Mouse (Mus musculus) granulocyte monocyte progenitor cell, adult 5-6 weeks (primary cell): ENCODE data around the gene Cybc1. TPM values are rescaled to one million over a fixed set of nuclear protein-coding genes. Genes with fewer than 3 reads are reported as not detected.
A peak's percentile ranks its signal among the peaks of the same experiment; 100 is the strongest.

ENCODE experiments used
- ATAC-seq: replicated peaks from 2 replicates; pipeline ENCODE4 v1.8.0; 2016; ENCODE audit warnings: mild to moderate bottlenecking, moderate TSS enrichment, inconsistent platforms; ENCODE audit not compliant: poor library complexity, severe bottlenecking
- total RNA-seq, 2 experiments: library from RNA; stranded (forward) in 1 of 2; stranded (reverse) in 1 of 2; fragments of 200-712, 200-1000 nt in 1 of 2; fragments of >200 nt in 1 of 2; fragmentation: Nextera tagmentation in 1 of 2; gene quantifications; 2 replicates each; pipeline ENCODE4 v1.2.3; 2014 to 2017

Gene Cybc1
- total RNA-seq (2014; fragmentation: Nextera tagmentation) (51.9 and 70.5 TPM in 2 replicates), total RNA-seq (2017) (32.9 and 54.6 TPM in 2 replicates)

GRCm38 (mm10) chr11:121229018-121229439, at the start of gene Cybc1:
TSS of gene Cybc1 (minus strand) at chr11:121229322.
- peak; percentile 77 for ATAC-seq

- ATAC-seq: peak; percentile 82
Measured at GRCm38 (mm10) chr11:121278011-121278410, 48.9 kb upstream of the Cybc1 start.

GRCm38 (mm10) chr11:121277516-121277915, 48.4 kb upstream of the Cybc1 start:
- peak; percentile 60 for ATAC-seq

GRCm38 (mm10) chr11:121261074-121261473, 32.0 kb upstream of the Cybc1 start:
- no peak for ATAC-seq

DNA sequence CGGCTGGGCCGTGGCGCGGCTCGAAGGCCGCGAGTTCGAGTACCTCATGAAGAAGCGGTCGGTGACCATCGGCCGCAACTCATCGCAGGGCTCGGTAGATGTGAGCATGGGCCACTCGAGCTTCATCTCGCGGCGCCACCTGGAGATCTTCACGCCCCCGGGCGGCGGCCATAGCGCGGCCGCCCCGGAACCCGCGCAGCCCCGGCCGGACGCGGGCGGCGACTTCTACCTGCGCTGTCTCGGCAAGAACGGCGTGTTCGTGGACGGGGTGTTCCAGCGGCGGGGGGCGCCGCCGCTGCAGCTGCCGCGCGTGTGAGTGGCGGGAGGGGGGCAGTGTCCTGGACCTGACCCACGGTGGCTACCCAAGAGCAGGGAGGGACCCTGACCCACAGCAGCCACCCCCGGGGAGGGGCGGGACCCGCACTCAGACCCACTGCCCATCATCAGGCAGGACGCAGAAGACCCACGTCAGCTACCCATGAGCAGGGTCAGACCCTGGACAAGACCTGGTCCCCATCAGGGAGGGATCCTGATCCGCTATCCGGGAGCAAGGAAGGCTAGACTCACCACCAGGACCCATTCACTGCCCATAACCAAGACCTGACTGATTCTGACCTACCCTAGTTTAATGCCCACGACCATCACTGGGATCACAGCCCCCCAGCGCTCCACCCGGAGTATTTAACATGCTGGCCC, 31.2 kb upstream of the Cybc1 start:
- ATAC-seq: peak; percentile 13; the same call in 1 of the 2 replicates

- peak; percentile 97 for ATAC-seq
Measured at GRCm38 (mm10) chr11:121259160-121260100, 30.3 kb upstream of the Cybc1 start, which contains the start of gene Foxk2. TSS of gene Foxk2 (plus strand) at chr11:121259990.

- no peak for ATAC-seq
Measured at GRCm38 (mm10) chr11:121250196-121250595, 21.1 kb upstream of the Cybc1 start.

DNA sequence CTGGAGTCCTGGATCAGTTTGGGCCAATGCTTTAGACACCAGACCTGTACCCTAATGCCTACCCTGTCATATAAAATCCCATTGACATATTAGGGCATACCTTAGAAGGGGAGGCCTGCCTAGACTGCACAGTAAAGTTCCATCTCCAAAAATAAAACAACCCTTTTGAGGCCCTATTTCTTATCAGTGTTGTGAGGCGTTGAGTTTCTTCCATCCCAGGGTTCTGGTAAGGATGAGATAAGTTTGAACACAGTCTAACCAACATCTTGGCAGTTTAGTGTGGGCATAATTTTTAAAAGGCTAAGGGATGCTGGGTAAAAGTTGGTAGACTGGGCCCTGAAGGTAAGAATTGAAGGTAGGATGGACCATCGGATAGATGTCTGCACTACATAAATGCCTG, 10.5 kb upstream of the Cybc1 start:
- no peak for ATAC-seq

DNA sequence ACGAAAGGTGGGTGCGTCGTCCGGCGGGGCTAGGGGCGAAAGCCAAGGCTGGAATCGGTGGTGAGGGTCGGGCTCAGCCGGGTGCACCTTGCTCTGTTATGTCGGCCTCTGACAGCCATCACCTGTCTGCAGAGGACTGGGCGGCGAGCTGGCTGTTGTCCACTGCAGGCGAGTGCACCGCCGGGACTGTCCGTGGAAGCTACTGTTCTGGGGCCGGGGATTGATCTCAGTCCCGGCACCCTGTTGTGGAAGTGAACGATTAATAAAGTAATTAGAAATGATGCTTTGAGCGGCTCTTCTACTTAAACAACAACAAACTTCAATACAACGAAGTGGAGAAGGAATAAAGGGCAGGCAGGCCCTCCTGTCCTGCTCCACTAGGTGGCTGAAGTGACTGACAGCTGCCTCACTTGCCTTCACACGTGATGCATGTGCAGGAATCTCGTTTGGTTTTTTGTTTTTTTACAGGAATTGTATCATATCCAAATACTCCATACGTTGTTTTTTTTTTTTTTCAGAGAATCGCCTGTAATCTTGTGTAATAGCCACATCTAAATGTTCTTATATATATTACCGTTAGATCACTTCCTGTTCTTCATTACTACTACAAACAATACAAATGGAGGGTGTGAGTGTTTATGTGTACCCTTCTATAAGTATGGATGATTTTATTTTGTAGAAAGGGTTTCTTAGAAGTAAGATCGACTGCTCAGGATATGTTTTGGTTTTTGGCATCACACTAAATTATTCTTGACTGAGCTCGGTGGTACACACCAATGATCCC, 8.4 kb upstream of the Cybc1 start:
- peak; percentile 19; the same call in 1 of the 2 replicates for ATAC-seq

DNA sequence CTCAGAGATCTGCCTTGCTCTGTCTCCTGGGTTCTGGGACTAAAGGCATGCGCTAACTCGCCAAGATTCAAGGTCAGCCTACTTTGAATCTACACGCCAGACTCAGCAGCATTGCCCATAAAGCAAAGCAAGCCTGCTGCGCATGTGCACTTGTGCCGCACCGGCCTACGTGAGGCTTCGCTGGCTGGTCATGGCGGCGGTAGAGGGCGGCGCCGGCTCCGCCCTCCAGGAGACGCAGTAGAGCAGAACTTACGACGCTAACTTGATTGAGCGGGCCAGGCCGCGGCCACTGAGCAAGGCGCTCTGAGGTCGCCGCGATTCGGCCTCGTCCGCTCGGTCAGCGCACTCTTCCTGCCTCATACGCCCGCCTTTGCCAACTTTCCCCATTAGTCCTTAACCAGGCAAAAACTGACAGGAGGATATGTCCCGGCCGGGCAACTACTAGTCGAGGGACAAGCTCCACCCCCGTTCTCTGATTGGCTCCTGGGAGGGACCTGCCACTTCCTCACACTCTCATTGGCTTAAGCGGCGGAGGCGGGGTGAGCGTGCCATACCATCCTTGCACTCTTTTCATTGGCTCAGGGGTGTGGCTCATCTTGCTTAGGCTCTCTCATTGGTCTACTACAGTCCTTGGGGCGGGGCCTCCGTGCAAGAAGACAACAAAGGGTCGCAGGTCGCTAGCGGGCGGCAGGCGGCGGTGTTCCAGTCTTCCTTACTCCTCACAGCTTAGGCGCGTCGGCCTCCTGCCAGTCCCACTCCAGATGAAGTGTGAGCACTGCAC, 7.6 kb upstream of the Cybc1 start, which contains the start of gene Narf:
Gene Narf, plus strand, starts transcription at position 690 of the 781 bp plus-strand sequence.
- ATAC-seq: peak; percentile 91

GRCm38 (mm10) chr11:121235475-121236238, 6.5 kb upstream of the Cybc1 start:
- ATAC-seq: no peak

GRCm38 (mm10) chr11:121232706-121233105, 3.6 kb upstream of the Cybc1 start:
- ATAC-seq: no peak

DNA sequence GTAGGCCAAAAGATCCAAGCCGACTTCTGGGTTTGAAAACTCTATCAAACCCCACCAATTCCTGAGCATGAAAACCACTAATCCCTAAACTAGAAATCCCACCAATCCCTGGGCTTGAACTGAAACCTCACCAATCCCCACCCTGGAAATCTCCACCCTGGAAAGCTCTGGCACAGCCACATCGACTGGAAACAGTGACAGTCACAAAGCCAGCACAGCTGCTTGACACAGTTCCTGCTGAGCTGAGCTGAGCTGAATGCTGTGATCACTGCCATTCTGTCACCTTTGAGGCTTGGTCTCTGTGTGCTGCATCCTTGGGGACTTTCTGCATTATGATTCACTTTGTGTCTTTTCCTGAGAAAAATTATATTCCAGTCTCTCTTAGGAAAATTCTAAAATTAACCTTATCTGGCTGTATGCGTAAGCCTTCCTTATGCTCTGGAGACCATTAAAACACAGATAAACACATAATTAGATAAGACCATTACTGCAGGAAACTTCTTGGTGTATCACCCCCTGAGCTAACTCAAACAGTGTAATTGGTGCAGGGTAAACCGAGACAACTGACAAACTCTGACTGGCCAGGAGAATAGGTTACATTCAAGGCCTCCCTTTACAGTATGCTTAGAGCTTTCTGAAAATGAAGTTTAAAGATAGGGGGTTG, 2.6 kb upstream of the Cybc1 start:
- no peak for ATAC-seq

DNA sequence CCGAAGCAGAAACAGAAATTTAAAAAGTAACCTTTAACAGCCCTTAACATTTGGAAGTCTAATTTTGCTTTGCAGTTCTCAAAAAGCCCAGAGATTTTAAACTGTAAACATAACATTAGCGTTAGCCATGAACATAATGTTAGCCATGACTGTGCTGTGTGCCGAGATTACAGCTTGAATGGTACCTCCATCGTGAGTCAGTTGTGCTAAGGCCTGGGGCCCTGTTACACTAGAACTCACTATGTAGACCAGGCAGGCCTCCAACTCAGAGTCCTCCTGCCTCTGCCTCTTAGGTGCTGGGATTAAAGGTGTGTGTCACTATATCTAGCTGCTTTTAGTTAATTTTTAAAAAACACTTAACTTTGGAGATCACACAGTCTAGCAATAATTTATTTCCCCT, 2.1 kb upstream of the Cybc1 start:
- ATAC-seq: no peak

GRCm38 (mm10) chr11:121228129-121229017, 749 bp downstream of the Cybc1 start:
- peak; percentile 77 for ATAC-seq

DNA sequence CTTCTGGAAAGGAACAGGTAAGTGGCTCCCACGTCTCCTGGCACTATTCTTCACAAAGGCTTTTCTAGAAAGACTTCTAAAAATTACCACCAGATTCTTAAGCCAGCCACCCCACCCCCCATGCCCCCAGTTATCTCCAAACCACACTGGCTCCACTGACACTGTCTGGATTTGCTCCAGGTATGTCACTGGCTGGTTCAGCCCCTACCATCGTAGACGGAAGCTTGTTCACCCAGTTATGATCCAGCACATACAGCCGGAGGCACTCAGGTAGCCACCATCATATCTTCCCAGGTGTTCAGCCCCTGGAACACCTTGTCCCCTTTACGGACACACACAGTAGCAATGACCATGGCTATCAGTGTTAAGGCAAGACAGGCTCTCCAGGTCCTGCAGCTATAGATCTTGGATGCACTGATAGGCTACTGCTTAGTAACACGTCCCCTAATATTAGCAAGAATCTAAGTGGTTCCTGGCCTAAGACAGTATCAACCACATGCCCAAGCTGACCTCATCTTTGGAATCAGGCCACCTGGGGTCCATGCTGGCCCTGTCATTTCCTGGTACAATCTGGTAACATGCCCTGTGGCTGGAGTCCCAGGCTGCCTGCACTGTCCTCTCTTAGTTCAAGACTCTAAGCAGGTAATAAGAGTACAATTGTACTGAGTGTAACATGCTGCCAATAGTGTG, 7.7 kb downstream of the Cybc1 start:
- ATAC-seq: no peak

GRCm38 (mm10) chr11:121220771-121221170, 8.4 kb downstream of the Cybc1 start:
- no peak for ATAC-seq
